Mouse (Mus musculus) CD4-positive helper T cell, adult 2 months (primary cell): ENCODE measurements around the gene Ing5.
"Not testable (repeated sequence)": the region's sequence is repeated elsewhere in the genome, so short reads cannot be mapped to it uniquely, and the experiment has no call there.

Experiments
- DNase-seq: peaks from one replicate; pipeline ENCODE4 v3.0.0-alpha.2; 2012; ENCODE audit warnings: low read depth, missing footprints, low spot score

The Ing5 gene

GRCm38 (mm10) chr1:93861048-93861447 is 57.3 kb downstream of the Ing5 start, which contains the start of gene Gal3st2:
Gene Gal3st2, plus strand, starts transcription at chr1:93861306.
- not testable (repeated sequence) for DNase-seq
